Mouse (Mus musculus) limb, embryonic 13.5 days (tissue): ENCODE measurements at regions not wholly inside any gene's neighbourhood (a gene's known extent, or its start where the extent isn't known, plus 50 kb on each side); places are given as distances from the start of the nearest gene placed in this dataset.

ENCODE experiments used
- ATAC-seq: fragments of 200-750 bp; cut with Nextera tagmentation; 2 replicates; pipeline ENCODE4 v1.8.0; 2017; ENCODE audit warnings: low read depth, moderate number of reproducible peaks, moderate TSS enrichment; ENCODE audit not compliant: low FRiP score
- H3K27ac ChIP-seq: fragments of 300-500 bp; sonication (generic); 2 replicates; pipeline ENCODE4 v1.5.1; 2015; ENCODE audit warnings: inconsistent platforms, mild to moderate bottlenecking, moderate library complexity
- H3K27me3 ChIP-seq: fragments of 300-500 bp; sonication (generic); 2 replicates; pipeline ENCODE4 v1.6.1; 2015; ENCODE audit warnings: mild to moderate bottlenecking, inconsistent platforms
- H3K36me3 ChIP-seq: fragments of 300-500 bp; sonication (generic); 2 replicates; pipeline ENCODE4 v1.6.1; 2015; ENCODE audit warnings: inconsistent platforms, mild to moderate bottlenecking, moderate library complexity
- H3K4me1 ChIP-seq: fragments of 300-500 bp; sonication (generic); 2 replicates; pipeline ENCODE4 v1.6.1; 2015; ENCODE audit warnings: inconsistent platforms
- H3K4me2 ChIP-seq: fragments of 300-500 bp; sonication (generic); replicated peaks from 2 replicates; pipeline ENCODE4 v1.6.1; 2015; ENCODE audit warnings: inconsistent platforms, mild to moderate bottlenecking, moderate library complexity
- H3K4me3 ChIP-seq: fragments of 300-500 bp; sonication (generic); 2 replicates; pipeline ENCODE4 v1.5.1; 2015; ENCODE audit warnings: moderate library complexity, mild to moderate bottlenecking, inconsistent platforms
- H3K9ac ChIP-seq: fragments of 300-500 bp; sonication (generic); 2 replicates; pipeline ENCODE4 v1.6.1; 2015; ENCODE audit warnings: mild to moderate bottlenecking, inconsistent platforms
- H3K9me3 ChIP-seq: fragments of 300-500 bp; sonication (generic); 2 replicates; pipeline ENCODE4 v1.6.1; 2016; ENCODE audit warnings: inconsistent platforms
- WGBS: fragments of 180-500 bp; shearing (Covaris S2); methylation state at CpG from one replicate; pipeline ENCODE4 v1.1.7; 2015; 5-methylcytosine and 5-hydroxymethylcytosine counted together

DNA sequence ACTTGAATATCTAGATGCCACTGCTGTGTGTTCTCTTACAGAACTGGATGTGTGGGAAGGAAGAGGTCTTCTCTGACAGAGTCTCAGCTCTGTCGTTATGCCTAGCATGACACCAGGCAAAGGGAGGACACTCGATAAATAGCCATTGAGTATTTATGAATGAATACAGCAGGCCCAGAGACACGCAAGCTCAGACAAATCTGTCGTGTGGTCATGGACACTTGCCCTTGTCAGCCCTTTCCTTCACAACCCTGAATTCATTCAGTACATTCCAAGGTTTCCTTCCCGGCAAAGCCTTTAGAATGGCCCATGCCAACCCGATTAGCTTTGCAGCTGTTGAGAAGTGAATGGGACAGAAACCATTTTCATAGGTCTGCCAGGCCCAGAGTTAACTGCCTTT is 176.1 kb upstream of the 1700066M21Rik start:
- Histone ChIP-seq H3K9me3 (no peaks in the 10 kb centered on the region), H3K9ac (no peak overlapping the region), H3K4me3 (no peak overlapping the region), H3K36me3 (no peaks in the 10 kb centered on the region), H3K27ac (no peak overlapping the region), H3K4me2 (no peak overlapping the region), H3K27me3 (peaks cover 67% of the 10 kb centered on the region), H3K4me1 (peaks cover 7% of the 10 kb centered on the region)
- WGBS, result 64% methylated on average over 6 of the region's 6 CpGs
- no peak for ATAC-seq

- WGBS, result 24% methylated on average over 3 of the region's 3 CpGs
- H3K27me3 ChIP-seq, result peaks cover 85% of the 10 kb centered on the region
Observed at GRCm38 (mm10) chr1:57204331-57204730, 173.1 kb upstream of the 1700066M21Rik start.

GRCm38 (mm10) chr1:57205198-57205987 is 172.0 kb upstream of the 1700066M21Rik start:
- Histone ChIP-seq H3K4me2 (peak overlapping the region; percentile 51), H3K27ac (no peak overlapping the region), H3K36me3 (no peaks in the 10 kb centered on the region), H3K4me3 (no peak overlapping the region), H3K4me1 (peaks cover 7% of the 10 kb centered on the region), H3K9ac (no peak overlapping the region), H3K27me3 (peaks cover 79% of the 10 kb centered on the region), H3K9me3 (no peaks in the 10 kb centered on the region)
- 6% methylated on average over 9 of the region's 9 CpGs for WGBS
- ATAC-seq, result no peak

More at GRCm38 (mm10) chr1:57204331-57204730, 173.1 kb upstream of the 1700066M21Rik start:
- H3K36me3 ChIP-seq, result no peaks in the 10 kb centered on the region
- no peak overlapping the region for H3K4me3 ChIP-seq
- H3K4me2 ChIP-seq, result no peak overlapping the region
- H3K9me3 ChIP-seq, result no peaks in the 10 kb centered on the region
- ATAC-seq, result no peak
- H3K9ac ChIP-seq, result no peak overlapping the region
- no peak overlapping the region for H3K27ac ChIP-seq
- H3K4me1 ChIP-seq, result peaks cover 7% of the 10 kb centered on the region

GRCm38 (mm10) chr1:57206496-57206895 is 170.9 kb upstream of the 1700066M21Rik start:
- WGBS, result 78% methylated on average over 3 of the region's 3 CpGs
- no peak overlapping the region for H3K9ac ChIP-seq
- peaks cover 73% of the 10 kb centered on the region for H3K27me3 ChIP-seq
- no peak overlapping the region for H3K4me3 ChIP-seq
- no peaks in the 10 kb centered on the region for H3K9me3 ChIP-seq
- H3K36me3 ChIP-seq, result no peaks in the 10 kb centered on the region
- no peak overlapping the region for H3K27ac ChIP-seq
- no peak overlapping the region for H3K4me2 ChIP-seq
- no peak for ATAC-seq
- H3K4me1 ChIP-seq, result peaks cover 7% of the 10 kb centered on the region

DNA sequence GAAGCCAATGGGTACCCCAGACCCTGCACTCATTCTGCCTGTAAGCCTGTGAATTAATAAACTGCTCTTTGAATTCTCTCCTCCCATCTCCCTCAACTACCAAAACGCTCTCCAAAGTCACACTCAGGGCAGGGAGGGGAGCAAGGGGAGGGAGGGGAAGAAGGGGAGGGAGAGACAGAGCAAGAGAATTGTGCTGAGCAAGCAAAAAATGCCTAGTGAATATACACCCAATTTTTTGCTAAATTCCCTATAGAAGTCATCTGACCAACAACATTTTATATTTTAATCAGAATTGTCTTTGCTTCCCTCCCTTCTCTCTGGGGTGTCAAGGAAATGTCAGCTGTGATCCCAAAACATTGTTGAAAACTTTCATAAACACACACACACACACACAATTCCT is 170.5 kb upstream of the 1700066M21Rik start:
- H3K4me3 ChIP-seq, result no peak overlapping the region
- H3K9ac ChIP-seq, result no peak overlapping the region
- H3K9me3 ChIP-seq, result no peaks in the 10 kb centered on the region
- H3K27ac ChIP-seq, result no peak overlapping the region
- H3K36me3 ChIP-seq, result no peaks in the 10 kb centered on the region
- peaks cover 69% of the 10 kb centered on the region for H3K27me3 ChIP-seq
- no peak for ATAC-seq
- H3K4me1 ChIP-seq, result peaks cover 7% of the 10 kb centered on the region
- H3K4me2 ChIP-seq, result no peak overlapping the region
- WGBS, result 8% methylated on average over 1 of the region's 1 CpGs

GRCm38 (mm10) chr1:57208415-57208814 is 169.0 kb upstream of the 1700066M21Rik start:
- Histone ChIP-seq H3K9ac (no peak overlapping the region), H3K36me3 (no peaks in the 10 kb centered on the region), H3K4me2 (no peak overlapping the region), H3K27ac (no peak overlapping the region), H3K4me3 (no peak overlapping the region), H3K9me3 (no peaks in the 10 kb centered on the region), H3K4me1 (peaks cover 16% of the 10 kb centered on the region), H3K27me3 (peaks cover 57% of the 10 kb centered on the region)
- whole genome bisulfite sequencing, result 81% methylated on average over 9 of the region's 9 CpGs
- no peak for ATAC-seq

- 57% methylated on average over 2 of the region's 2 CpGs for WGBS
- ATAC-seq, result no peak
- Histone ChIP-seq H3K4me3 (no peak overlapping the region), H3K9ac (no peak overlapping the region), H3K36me3 (no peaks in the 10 kb centered on the region), H3K27me3 (peaks cover 52% of the 10 kb centered on the region), H3K4me1 (peaks cover 20% of the 10 kb centered on the region), H3K4me2 (no peak overlapping the region), H3K9me3 (no peaks in the 10 kb centered on the region), H3K27ac (no peak overlapping the region)
Observed at GRCm38 (mm10) chr1:57209281-57209680, 168.1 kb upstream of the 1700066M21Rik start.

DNA sequence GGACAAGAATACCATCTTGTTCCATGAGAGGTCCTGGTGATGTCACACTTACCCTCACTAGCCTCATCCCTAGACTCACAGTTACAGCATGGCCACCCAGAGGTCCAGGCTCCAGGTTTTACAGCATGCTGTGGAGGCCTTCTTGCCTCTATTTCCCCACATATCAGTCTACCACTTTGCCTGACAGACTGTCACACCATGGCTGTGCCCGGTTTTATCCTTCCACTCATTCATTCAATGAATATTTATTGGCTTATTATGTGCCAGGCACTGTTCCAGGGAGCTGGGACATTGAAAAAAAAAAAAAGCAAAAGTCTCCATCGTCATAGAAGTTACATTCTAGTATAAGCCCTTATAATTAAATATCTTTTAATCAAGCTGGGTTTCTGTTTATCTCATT is 166.4 kb upstream of the 1700066M21Rik start:
- Histone ChIP-seq H3K4me2 (no peak overlapping the region), H3K27me3 (peaks cover 40% of the 10 kb centered on the region), H3K36me3 (no peaks in the 10 kb centered on the region), H3K4me1 (peaks cover 16% of the 10 kb centered on the region), H3K9ac (no peak overlapping the region), H3K4me3 (no peak overlapping the region), H3K9me3 (no peaks in the 10 kb centered on the region), H3K27ac (no peak overlapping the region)
- 72% methylated on average over 2 of the region's 2 CpGs for WGBS
- ATAC-seq, result no peak

DNA sequence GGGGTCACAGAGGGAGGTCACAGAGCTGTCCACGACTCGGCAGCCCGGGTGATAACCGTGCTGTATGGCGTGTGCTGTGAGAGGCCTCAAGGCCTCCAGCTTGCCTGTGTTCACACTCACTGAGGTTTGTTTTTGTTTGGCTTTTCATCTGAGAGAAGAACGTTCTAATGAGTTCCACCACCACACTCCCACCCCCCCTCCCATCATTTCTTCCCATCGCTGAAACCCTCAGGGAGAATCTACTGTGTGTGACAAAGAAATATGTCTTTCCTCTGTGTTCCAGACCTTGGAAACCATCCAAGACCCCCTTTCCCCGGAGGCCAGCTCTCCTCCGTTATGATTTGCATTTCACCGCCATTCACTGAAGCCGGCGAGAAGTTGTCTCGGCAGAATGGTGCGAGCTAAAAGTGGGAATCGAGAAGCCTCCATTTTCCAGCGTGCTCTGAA is 164.0 kb upstream of the 1700066M21Rik start:
- Histone ChIP-seq H3K9ac (no peak overlapping the region), H3K36me3 (no peaks in the 10 kb centered on the region), H3K27ac (no peak overlapping the region), H3K4me2 (peak overlapping the region; percentile 35), H3K9me3 (no peaks in the 10 kb centered on the region), H3K4me3 (no peak overlapping the region), H3K4me1 (peaks cover 26% of the 10 kb centered on the region), H3K27me3 (peaks cover 16% of the 10 kb centered on the region; the same call in 1 of the 2 replicates)
- WGBS, result 42% methylated on average over 16 of the region's 16 CpGs
- ATAC-seq, result no peak

DNA sequence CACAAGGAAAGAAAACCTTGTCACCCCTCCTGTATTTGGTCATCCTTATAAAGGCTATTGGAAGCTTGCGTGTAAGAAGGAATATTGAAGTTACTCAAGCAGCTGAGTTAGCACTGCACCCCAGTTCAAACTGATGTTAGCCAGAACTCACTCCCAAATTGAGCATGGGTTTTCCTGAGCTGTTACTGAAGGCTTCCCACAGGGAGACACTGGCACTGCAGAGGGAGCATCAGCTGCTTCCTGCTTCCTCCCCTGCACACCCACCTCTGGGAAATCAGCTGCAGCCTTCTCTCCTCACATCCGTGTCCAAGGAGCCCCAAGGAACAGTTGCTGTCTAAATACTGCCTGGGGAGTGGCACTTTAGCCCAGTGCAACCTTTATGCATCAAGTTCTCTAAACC is 163.2 kb upstream of the 1700066M21Rik start:
- WGBS, result 51% methylated on average over 2 of the region's 2 CpGs
- Histone ChIP-seq H3K4me2 (no peak overlapping the region), H3K9me3 (no peaks in the 10 kb centered on the region), H3K4me1 (peaks cover 34% of the 10 kb centered on the region), H3K4me3 (no peak overlapping the region), H3K27ac (no peak overlapping the region), H3K27me3 (peaks cover 11% of the 10 kb centered on the region; the same call in 1 of the 2 replicates), H3K36me3 (no peaks in the 10 kb centered on the region), H3K9ac (no peak overlapping the region)
- ATAC-seq, result no peak

DNA sequence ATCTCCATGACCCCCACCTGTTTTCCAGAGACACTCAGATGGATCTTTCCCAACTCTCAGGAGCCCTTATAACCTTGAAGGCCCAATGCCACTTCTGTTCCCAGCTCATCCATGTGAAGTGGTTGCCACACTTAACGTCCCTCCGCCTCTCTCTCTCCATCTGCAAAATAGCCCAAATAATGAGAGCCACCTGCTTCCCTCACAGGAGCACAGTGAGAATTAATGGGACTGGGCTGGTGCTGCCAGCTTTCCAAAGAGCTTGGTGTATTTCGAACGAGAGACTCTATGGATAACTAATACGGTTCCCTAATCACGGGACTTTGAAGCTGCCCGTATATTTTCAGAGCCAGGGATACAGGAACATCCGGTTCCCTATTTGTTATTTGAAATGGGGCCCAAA is 159.8 kb upstream of the 1700066M21Rik start:
- Histone ChIP-seq H3K27ac (no peak overlapping the region), H3K9ac (no peak overlapping the region), H3K27me3 (0 out of 2 replicates have a peak, but pooled peaks cover 6% of the 10 kb centered on the region), H3K4me2 (no peak overlapping the region), H3K36me3 (no peaks in the 10 kb centered on the region), H3K9me3 (no peaks in the 10 kb centered on the region), H3K4me3 (no peak overlapping the region), H3K4me1 (peaks cover 30% of the 10 kb centered on the region)
- 35% methylated on average over 8 of the region's 8 CpGs for WGBS
- ATAC-seq, result no peak

GRCm38 (mm10) chr1:57218127-57218526 is 159.3 kb upstream of the 1700066M21Rik start:
- WGBS, result 22% methylated on average over 2 of the region's 2 CpGs

More at GRCm38 (mm10) chr1:57218127-57218526, 159.3 kb upstream of the 1700066M21Rik start:
- no peak overlapping the region for H3K27ac ChIP-seq
- H3K9ac ChIP-seq, result no peak overlapping the region
- no peak for ATAC-seq
- H3K4me3 ChIP-seq, result no peak overlapping the region
- H3K4me2 ChIP-seq, result no peak overlapping the region
- no peaks in the 10 kb centered on the region for H3K9me3 ChIP-seq
- H3K36me3 ChIP-seq, result no peaks in the 10 kb centered on the region
- H3K4me1 ChIP-seq, result peaks cover 28% of the 10 kb centered on the region
- H3K27me3 ChIP-seq, result 0 out of 2 replicates have a peak, but pooled peaks cover 5% of the 10 kb centered on the region
